Mouse (Mus musculus): ENCODE data around the gene Ell.
"Not testable (repeated sequence)": the region's sequence is repeated elsewhere in the genome, so short reads cannot be mapped to it uniquely, and the experiment has no call there.

The Ell gene

GRCm38 (mm10) chr8:70506328-70507026, 32.8 kb upstream of the Ell start, which contains the start of gene Rex1bd:
Rex1bd (minus strand) TSS chr8:70506752.
- no peak for DNase-seq (ENCODE audit: extremely low spot score, low read depth, low spot score)

GRCm38 (mm10) chr8:70507027-70507393, 32.2 kb upstream of the Ell start:
- no peak for DNase-seq (ENCODE audit: extremely low spot score, low read depth, low spot score)

- DNase-seq (ENCODE audit: extremely low spot score, low read depth, low spot score) = no peak
Observed at GRCm38 (mm10) chr8:70509281-70509952, 29.8 kb upstream of the Ell start.

- DNase-seq (ENCODE audit: extremely low spot score, low read depth, low spot score) = no peak
Observed at GRCm38 (mm10) chr8:70510228-70510915, 28.9 kb upstream of the Ell start, which contains the start of gene Uba52. Uba52 (minus strand) TSS chr8:70510801.

- DNase-seq (ENCODE audit: extremely low spot score, low read depth, low spot score) = not testable (repeated sequence)
Observed at GRCm38 (mm10) chr8:70511174-70511573, 28.1 kb upstream of the Ell start.

GRCm38 (mm10) chr8:70511770-70512169, 27.5 kb upstream of the Ell start:
- DNase-seq (ENCODE audit: extremely low spot score, low read depth, low spot score) = no peak

- DNase-seq (ENCODE audit: extremely low spot score, low read depth, low spot score) = no peak
Observed at GRCm38 (mm10) chr8:70512253-70512903, 26.9 kb upstream of the Ell start.

GRCm38 (mm10) chr8:70513441-70513840, 25.8 kb upstream of the Ell start:
- DNase-seq (ENCODE audit: extremely low spot score, low read depth, low spot score) = no peak

- no peak for DNase-seq (ENCODE audit: extremely low spot score, low read depth, low spot score)
Observed at GRCm38 (mm10) chr8:70517940-70518643, 21.2 kb upstream of the Ell start.

GRCm38 (mm10) chr8:70519043-70519442, 20.2 kb upstream of the Ell start:
- no peak for DNase-seq (ENCODE audit: extremely low spot score, low read depth, low spot score)

- DNase-seq (ENCODE audit: extremely low spot score, low read depth, low spot score) = no peak
Observed at GRCm38 (mm10) chr8:70519606-70520005, 19.7 kb upstream of the Ell start.

GRCm38 (mm10) chr8:70522592-70523403, 16.5 kb upstream of the Ell start:
- DNase-seq (ENCODE audit: extremely low spot score, low read depth, low spot score) = peak; percentile 86

- DNase-seq (ENCODE audit: extremely low spot score, low read depth, low spot score) = no peak
Observed at GRCm38 (mm10) chr8:70527111-70527511, 12.1 kb upstream of the Ell start.

GRCm38 (mm10) chr8:70527512-70528181, 11.6 kb upstream of the Ell start, which contains the start of the genes Fkbp8 and Kxd1:
Fkbp8 (plus strand) TSS chr8:70527724.
Kxd1 (minus strand) TSS chr8:70527956.
- no peak for DNase-seq (ENCODE audit: extremely low spot score, low read depth, low spot score)

GRCm38 (mm10) chr8:70528182-70528797, 11.0 kb upstream of the Ell start:
- no peak for DNase-seq (ENCODE audit: extremely low spot score, low read depth, low spot score)

- no peak for DNase-seq (ENCODE audit: extremely low spot score, low read depth, low spot score)
Observed at GRCm38 (mm10) chr8:70529299-70529698, 10.0 kb upstream of the Ell start.

GRCm38 (mm10) chr8:70529741-70530161, 9.5 kb upstream of the Ell start:
- no peak for DNase-seq (ENCODE audit: extremely low spot score, low read depth, low spot score)

- DNase-seq (ENCODE audit: extremely low spot score, low read depth, low spot score) = no peak
Observed at GRCm38 (mm10) chr8:70530314-70530713, 8.9 kb upstream of the Ell start.

GRCm38 (mm10) chr8:70534281-70534680, 5.0 kb upstream of the Ell start:
- no peak for DNase-seq (ENCODE audit: extremely low spot score, low read depth, low spot score)

Measured in hindlimb bud, embryonic 11.5 days (tissue).